In genomic region chr4:23491255-23491654, GRCm38 (mm10) we compare ENCODE assay signal across 19 mouse cellular contexts.
DNase-seq lines count a peak whose midpoint lies in the region; ATAC-seq and TF ChIP-seq lines count a peak whose summit lies in the region.
"Had no signal": no experiment of that assay in that cellular context is flagged by ENCODE, and none has a peak within 500 bp of the region (broad histone marks: within the 10 kb centered on the region; RNA-seq: fewer than 3 reads in every experiment).

No protein-coding gene starts in this region.

- no peaks in the 10 kb centered on the region for H3K36me3 ChIP-seq in hindbrain, embryonic 11.5 days (ENCODE audit: control insufficient read depth, insufficient read depth, low read length)
- no peaks in the 10 kb centered on the region for H3K36me3 ChIP-seq in hindbrain, postnatal 0 days (ENCODE audit: insufficient read depth, low read length)
- H3K36me3 ChIP-seq in neural tube, embryonic 15.5 days, result no peaks in the 10 kb centered on the region
- no peaks in the 10 kb centered on the region for H3K36me3 ChIP-seq in hindbrain, embryonic 14.5 days (replicated peaks; ENCODE audit: control insufficient read depth, insufficient read depth)
- no peaks in the 10 kb centered on the region for H3K36me3 ChIP-seq in neural tube, embryonic 12.5 days
- H3K36me3 ChIP-seq: heart, embryonic 10.5 days had no signal

- H3K4me3 ChIP-seq in hindbrain, embryonic 11.5 days (ENCODE audit: low read depth, low read length), result no peak overlapping the region
- H3K4me3 ChIP-seq in hindbrain, postnatal 0 days (ENCODE audit: low read length), result no peak overlapping the region
- H3K4me3 ChIP-seq in neural tube, embryonic 15.5 days (replicated peaks), result no peak overlapping the region
- H3K4me3 ChIP-seq in hindbrain, embryonic 14.5 days (replicated peaks; ENCODE audit: low read length), result no peak overlapping the region
- no peak overlapping the region for H3K4me3 ChIP-seq in neural tube, embryonic 12.5 days
- H3K4me3 ChIP-seq: gastrocnemius, adult 2 months; heart, embryonic 10.5 days; myocyte had no signal

- H3K27ac ChIP-seq in hindbrain, embryonic 11.5 days (ENCODE audit: low read depth, low read length), result no peak overlapping the region
- H3K27ac ChIP-seq in hindbrain, postnatal 0 days, result no peak overlapping the region
- H3K27ac ChIP-seq in neural tube, embryonic 15.5 days (replicated peaks), result no peak overlapping the region
- no peak overlapping the region for H3K27ac ChIP-seq in hindbrain, embryonic 14.5 days
- no peak overlapping the region for H3K27ac ChIP-seq in neural tube, embryonic 12.5 days
- H3K27ac ChIP-seq: gastrocnemius, adult 2 months; heart, embryonic 10.5 days had no signal

- WGBS in hindbrain, embryonic 11.5 days, result 10% methylated on average over 2 of the region's 2 CpGs
- WGBS in hindbrain, postnatal 0 days, result 21% methylated on average over 2 of the region's 2 CpGs
- 16% methylated on average over 2 of the region's 2 CpGs for WGBS in neural tube, embryonic 15.5 days
- 10% methylated on average over 2 of the region's 2 CpGs for WGBS in hindbrain, embryonic 14.5 days
- WGBS in neural tube, embryonic 12.5 days, result 9% methylated on average over 2 of the region's 2 CpGs

- no peak overlapping the region for H3K9ac ChIP-seq in hindbrain, embryonic 11.5 days (ENCODE audit: low read depth, low read length)
- H3K9ac ChIP-seq in hindbrain, postnatal 0 days (replicated peaks; ENCODE audit: low read length), result no peak overlapping the region
- H3K9ac ChIP-seq in neural tube, embryonic 15.5 days (replicated peaks), result no peak overlapping the region
- no peak overlapping the region for H3K9ac ChIP-seq in hindbrain, embryonic 14.5 days
- no peak overlapping the region for H3K9ac ChIP-seq in neural tube, embryonic 12.5 days

- H3K4me2 ChIP-seq in hindbrain, embryonic 11.5 days (replicated peaks; ENCODE audit: low read depth, low read length), result no peak overlapping the region
- no peak overlapping the region for H3K4me2 ChIP-seq in hindbrain, postnatal 0 days (ENCODE audit: low read depth, low read length)
- no peak overlapping the region for H3K4me2 ChIP-seq in neural tube, embryonic 15.5 days
- H3K4me2 ChIP-seq in hindbrain, embryonic 14.5 days (replicated peaks), result no peak overlapping the region
- no peak overlapping the region for H3K4me2 ChIP-seq in neural tube, embryonic 12.5 days (replicated peaks)
- H3K4me2 ChIP-seq: liver, embryonic 11.5 days had no signal

- peak; percentile 88 for ATAC-seq in hindbrain, embryonic 11.5 days (ENCODE audit: low FRiP score)
- ATAC-seq in hindbrain, postnatal 0 days, result no peak
- ATAC-seq in neural tube, embryonic 15.5 days (ENCODE audit: low FRiP score), result no peak
- ATAC-seq in hindbrain, embryonic 14.5 days (ENCODE audit: low FRiP score), result peak; percentile 53; the same call in 1 of the 2 replicates
- ATAC-seq in neural tube, embryonic 12.5 days (ENCODE audit: low FRiP score, low read depth), result peak; percentile 85

- H3K9me3 ChIP-seq in hindbrain, embryonic 11.5 days (ENCODE audit: control insufficient read depth, low read length), result no peaks in the 10 kb centered on the region
- no peaks in the 10 kb centered on the region for H3K9me3 ChIP-seq in hindbrain, postnatal 0 days (ENCODE audit: low read length)
- H3K9me3 ChIP-seq in neural tube, embryonic 15.5 days (replicated peaks), result no peaks in the 10 kb centered on the region
- no peaks in the 10 kb centered on the region for H3K9me3 ChIP-seq in hindbrain, embryonic 14.5 days (ENCODE audit: control insufficient read depth, low read length)
- no peaks in the 10 kb centered on the region for H3K9me3 ChIP-seq in neural tube, embryonic 12.5 days
- H3K9me3 ChIP-seq: heart, embryonic 10.5 days had no signal

- no peaks in the 10 kb centered on the region for H3K4me1 ChIP-seq in hindbrain, embryonic 11.5 days (replicated peaks; ENCODE audit: control insufficient read depth, insufficient read depth, low read length)
- no peaks in the 10 kb centered on the region for H3K4me1 ChIP-seq in hindbrain, postnatal 0 days (ENCODE audit: insufficient read depth, low read length)
- no peaks in the 10 kb centered on the region for H3K4me1 ChIP-seq in neural tube, embryonic 15.5 days
- H3K4me1 ChIP-seq in hindbrain, embryonic 14.5 days (replicated peaks; ENCODE audit: control insufficient read depth, insufficient read depth, low read length), result no peaks in the 10 kb centered on the region
- peaks cover 3% of the 10 kb centered on the region; the same call in 1 of the 2 replicates for H3K4me1 ChIP-seq in neural tube, embryonic 12.5 days
- H3K4me1 ChIP-seq: heart, embryonic 10.5 days had no signal

- peak; percentile 41 for DNase-seq in hindbrain, embryonic 11.5 days (ENCODE audit: low spot score)
- no peak for DNase-seq in hindbrain, postnatal 0 days (ENCODE audit: low spot score)
- peak; percentile 20 for DNase-seq in neural tube, embryonic 10.5 days (ENCODE audit: extremely low spot score, low spot score)
- no peak for DNase-seq in hindbrain, embryonic 14.5 days (ENCODE audit: low spot score)
- DNase-seq in spleen, postnatal 10 days (ENCODE audit: low spot score in 2 of 2), result no peak
- DNase-seq in yolk sac, embryonic 10.5 days (ENCODE audit: low spot score), result no peak
- DNase-seq: cerebellum, adult 8-10 months; gastrocnemius, adult 2 months; heart, postnatal 10 days; kidney, adult 11 months; kidney, postnatal 36 days; lung, adult 18-20 months; lung, postnatal 14 days; thymus, postnatal 36 days had no signal

- no peak for TF ChIP-seq CTCF in hindbrain, postnatal 0 days (IDR thresholded peaks at IDR 0.05; ENCODE audit: low read depth)

- no peaks in the 10 kb centered on the region for H3K27me3 ChIP-seq in hindbrain, embryonic 11.5 days (ENCODE audit: control insufficient read depth, insufficient read depth, low read length)
- H3K27me3 ChIP-seq in hindbrain, postnatal 0 days (ENCODE audit: insufficient read depth, low read length), result no peaks in the 10 kb centered on the region
- H3K27me3 ChIP-seq in neural tube, embryonic 15.5 days (replicated peaks), result no peaks in the 10 kb centered on the region
- H3K27me3 ChIP-seq in hindbrain, embryonic 14.5 days (ENCODE audit: control insufficient read depth, insufficient read depth, low read length), result no peaks in the 10 kb centered on the region
- no peaks in the 10 kb centered on the region for H3K27me3 ChIP-seq in neural tube, embryonic 12.5 days (replicated peaks)

Comparison
In these comparisons a context has a peak if more than half of its experiments do, and no peak if none do; other contexts are left out.
1. ATAC-seq: peak in hindbrain, embryonic 11.5 days (single experiment), hindbrain, embryonic 14.5 days (single experiment) and neural tube, embryonic 12.5 days (single experiment); none in hindbrain, postnatal 0 days (single experiment) and neural tube, embryonic 15.5 days (single experiment).
2. DNase-seq: peak in hindbrain, embryonic 11.5 days (single experiment) and neural tube, embryonic 10.5 days (single experiment); none in hindbrain, postnatal 0 days (single experiment), hindbrain, embryonic 14.5 days (single experiment), spleen, postnatal 10 days (0 of 2) and yolk sac, embryonic 10.5 days (single experiment).